Mouse (Mus musculus) monocyte, adult 2 months (primary cell): ENCODE results near the gene Clip4.

Experiments
- DNase-seq, 2 experiments: peaks; one replicate each; pipeline ENCODE4 v3.0.0; 2022; ENCODE audit warnings: low spot score in 2 of 2, low read depth in 1 of 2

Gene Clip4

DNA sequence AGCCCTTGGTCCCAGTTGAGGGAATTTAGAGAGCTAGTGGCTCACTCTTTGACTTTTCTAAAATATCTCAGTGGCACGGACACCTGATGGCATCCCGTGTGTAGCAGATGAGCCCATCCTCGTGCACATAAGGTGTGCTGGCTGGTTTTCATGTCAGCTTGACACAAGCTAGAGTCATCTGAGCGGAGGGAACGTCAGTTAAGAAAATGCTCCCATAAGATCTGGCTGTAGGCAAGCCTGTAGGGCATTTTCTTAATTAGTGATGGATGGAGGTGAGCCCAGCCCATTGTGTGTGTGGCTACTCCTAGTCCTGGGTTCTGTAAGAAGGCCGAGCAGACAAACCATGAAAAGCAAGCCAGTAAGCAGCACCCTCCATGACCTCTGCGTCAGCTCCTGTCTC is 103.7 kb downstream of the Clip4 start:
- no peak for DNase-seq

DNA sequence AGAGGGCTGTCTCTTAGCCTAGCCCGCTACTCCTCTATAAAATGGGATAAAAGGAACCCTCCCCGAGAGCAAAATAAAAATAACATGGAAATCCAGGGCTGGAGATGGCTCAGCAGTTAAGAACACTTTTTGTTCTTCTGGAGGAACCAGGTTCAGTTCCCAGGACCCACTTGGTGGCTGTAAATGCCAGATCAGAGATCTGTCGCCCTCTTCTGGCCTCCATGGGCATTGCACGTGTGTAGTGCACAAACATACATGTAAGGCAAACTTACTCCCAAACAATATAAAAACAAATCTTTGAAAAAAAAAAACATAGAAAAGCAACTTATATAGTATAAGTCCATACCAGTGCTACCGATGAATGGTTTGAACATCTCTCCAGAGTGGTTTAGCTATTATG is 104.7 kb downstream of the Clip4 start:
- no peak for DNase-seq

DNA sequence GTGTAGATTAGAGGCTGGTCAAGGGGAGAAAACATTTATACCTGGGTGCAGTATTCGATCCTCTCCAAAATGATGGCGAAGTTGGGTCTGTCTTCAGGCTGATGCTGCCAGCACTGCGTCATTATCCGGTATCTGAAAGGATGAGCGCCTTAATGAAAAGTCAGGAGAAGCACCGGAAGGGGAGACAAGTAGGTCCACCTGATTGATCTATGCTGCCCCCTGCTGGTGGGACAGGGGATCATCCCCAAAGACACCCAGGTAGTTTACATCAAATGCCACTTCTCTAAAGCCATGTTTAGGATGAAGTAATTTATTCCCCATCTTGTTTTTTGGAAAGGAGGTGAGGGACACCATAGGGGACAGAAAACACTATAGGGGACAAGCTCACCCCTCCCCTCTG is 105.8 kb downstream of the Clip4 start:
- no peak for DNase-seq

DNA sequence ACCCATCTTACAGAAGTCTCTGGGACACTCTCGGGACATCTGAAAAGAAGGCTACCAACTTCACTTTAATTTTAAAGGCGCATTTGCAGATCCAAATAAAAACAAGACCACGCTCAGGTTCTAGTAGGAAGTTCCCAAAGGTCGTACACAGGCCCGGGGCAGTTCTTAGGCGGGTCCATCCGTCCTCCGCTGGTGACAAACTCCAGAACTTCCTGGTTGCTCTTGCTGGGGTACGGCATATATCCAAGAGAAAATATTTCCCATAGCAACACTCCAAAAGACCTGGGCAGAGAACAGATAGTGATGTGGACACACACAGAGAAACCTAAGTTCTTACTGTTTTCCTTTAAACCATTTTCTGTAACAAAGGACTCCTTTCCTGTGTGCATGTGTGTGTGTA is 106.5 kb downstream of the Clip4 start:
- no peak for DNase-seq

DNA sequence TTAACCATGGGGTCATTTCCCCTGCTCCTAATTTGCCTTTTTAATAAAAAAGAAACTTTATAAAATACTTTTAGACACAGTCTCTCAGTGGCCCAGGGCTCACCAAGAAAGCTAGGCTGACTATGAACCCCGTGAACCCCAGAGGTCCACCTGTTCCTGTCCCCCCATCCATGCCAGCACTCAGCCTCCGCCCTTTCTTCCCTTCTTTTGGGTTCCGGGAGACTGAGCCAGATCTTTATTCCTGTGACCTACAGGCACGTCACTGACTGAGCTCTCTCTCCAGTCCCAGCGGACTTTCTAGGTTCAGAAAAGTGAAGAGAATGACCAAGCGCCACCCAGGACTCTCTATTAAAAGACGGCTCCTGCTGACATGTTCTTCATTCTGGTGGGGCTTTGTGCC is 107.2 kb downstream of the Clip4 start:
- DNase-seq, result no peak

DNA sequence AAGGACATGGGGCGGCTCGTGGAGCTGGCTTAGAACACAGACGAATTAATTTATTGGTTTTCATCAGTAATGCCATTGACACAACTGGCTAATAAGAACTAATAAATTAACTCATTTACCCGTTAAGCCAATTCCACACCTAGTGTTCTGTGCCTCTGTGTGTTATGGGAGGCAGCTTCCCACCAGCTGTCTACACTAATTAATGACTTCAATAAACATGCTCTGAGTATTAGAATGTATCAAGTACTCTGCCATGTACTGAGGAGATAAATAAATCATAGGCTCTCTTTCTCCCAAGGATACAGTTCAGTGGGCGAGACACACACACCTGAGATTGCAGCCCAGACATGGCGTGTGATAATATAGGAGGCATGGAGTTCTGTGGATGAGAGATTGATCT is 113.1 kb downstream of the Clip4 start:
- DNase-seq, result no peak

DNA sequence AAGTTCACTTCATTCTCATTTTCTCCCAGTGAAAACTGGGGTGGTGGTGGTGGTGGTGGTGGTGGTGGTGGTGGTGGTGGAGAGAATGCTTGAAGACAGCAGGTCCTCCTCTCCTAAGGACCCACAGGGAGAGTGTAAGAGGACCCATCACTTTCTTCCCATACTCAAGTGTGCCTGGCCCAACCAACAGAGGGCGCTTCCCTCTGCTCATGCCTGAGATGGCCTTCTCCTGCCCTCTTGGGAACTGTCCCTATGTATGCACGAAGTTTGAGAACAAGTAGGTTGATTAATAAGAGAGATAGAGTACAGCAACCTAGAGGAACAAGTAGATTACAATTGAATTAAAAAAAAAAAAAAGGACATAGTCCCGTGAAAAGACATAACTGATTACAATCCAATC is 140.8 kb downstream of the Clip4 start:
- DNase-seq, result no peak

DNA sequence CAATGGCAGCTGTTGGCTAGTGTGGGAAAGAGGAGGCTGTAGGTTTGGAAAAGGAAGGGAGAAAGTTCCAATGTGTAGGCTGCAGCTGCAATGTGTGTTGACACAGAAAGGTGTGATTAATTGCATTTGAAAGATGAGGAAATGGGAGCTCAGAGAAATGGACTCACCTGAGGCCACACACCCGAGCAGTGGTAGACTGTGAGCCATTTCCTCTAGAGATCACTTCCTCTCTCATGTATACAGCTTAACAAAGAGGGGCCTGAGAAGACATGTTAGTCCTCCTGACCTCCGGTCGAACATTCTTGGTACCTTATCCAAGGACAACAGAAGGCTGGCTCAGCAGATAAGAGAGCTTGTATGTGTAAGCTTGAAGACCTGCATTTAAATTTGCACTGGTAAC is 144.9 kb downstream of the Clip4 start:
- no peak for DNase-seq
